Mouse (Mus musculus): ENCODE results near the gene Slc19a1. TPM values are rescaled to one million over a fixed set of nuclear protein-coding genes. Genes with fewer than 3 reads are reported as not detected.

The Slc19a1 gene
- polyA plus RNA-seq, 1 experiment from 2014 or later, result 14.0 TPM

DNA sequence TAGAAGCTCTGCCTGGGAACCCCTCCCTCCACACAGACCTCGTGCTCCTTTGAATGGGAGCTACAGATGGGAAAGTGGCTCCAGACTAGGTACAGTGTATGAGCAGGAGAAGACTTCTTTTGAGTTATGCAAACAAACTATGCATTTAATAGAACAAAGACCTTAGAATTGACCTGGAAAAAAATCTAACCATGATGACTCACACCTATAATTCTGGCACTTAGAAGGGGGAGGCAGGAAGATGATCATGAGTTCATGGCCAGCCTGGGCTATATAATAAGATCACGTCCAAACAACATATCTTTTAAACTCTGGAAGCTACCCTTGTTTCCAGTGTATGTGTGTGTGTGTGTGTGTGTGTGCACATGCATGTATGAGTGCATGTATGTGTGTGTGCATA, 15.0 kb upstream of the Slc19a1 start:
- WGBS (ENCODE audit: insufficient replicate concordance), result 52% methylated on average over 2 of the region's 2 CpGs
- no peak overlapping the region for H3K4me3 ChIP-seq (replicated peaks)
- peaks cover 4% of the 10 kb centered on the region; the same call in 1 of the 2 replicates for H3K4me1 ChIP-seq (replicated peaks)
- H3K27ac ChIP-seq (replicated peaks), result no peak overlapping the region
- ATAC-seq (ENCODE audit: insufficient read depth), result no peak
- H3K4me2 ChIP-seq, result no peak overlapping the region
- no peaks in the 10 kb centered on the region for H3K27me3 ChIP-seq
- H3K9me3 ChIP-seq (replicated peaks), result no peaks in the 10 kb centered on the region
- H3K9ac ChIP-seq, result no peak overlapping the region
- H3K36me3 ChIP-seq (replicated peaks), result no peaks in the 10 kb centered on the region

- no peaks in the 10 kb centered on the region for H3K9me3 ChIP-seq (replicated peaks)
- peaks cover 4% of the 10 kb centered on the region; the same call in 1 of the 2 replicates for H3K4me1 ChIP-seq (replicated peaks)
- H3K36me3 ChIP-seq (replicated peaks), result no peaks in the 10 kb centered on the region
- 52% methylated on average over 9 of the region's 9 CpGs for WGBS (ENCODE audit: insufficient replicate concordance)
- no peak overlapping the region for H3K27ac ChIP-seq (replicated peaks)
- no peak overlapping the region for H3K4me2 ChIP-seq
- H3K9ac ChIP-seq, result no peak overlapping the region
- ATAC-seq (ENCODE audit: insufficient read depth), result peak; percentile 34; the same call in 1 of the 2 replicates
- no peak overlapping the region for H3K4me3 ChIP-seq (replicated peaks)
- no peaks in the 10 kb centered on the region for H3K27me3 ChIP-seq
Measured at GRCm38 (mm10) chr10:77017662-77018061, 14.4 kb upstream of the Slc19a1 start.

DNA sequence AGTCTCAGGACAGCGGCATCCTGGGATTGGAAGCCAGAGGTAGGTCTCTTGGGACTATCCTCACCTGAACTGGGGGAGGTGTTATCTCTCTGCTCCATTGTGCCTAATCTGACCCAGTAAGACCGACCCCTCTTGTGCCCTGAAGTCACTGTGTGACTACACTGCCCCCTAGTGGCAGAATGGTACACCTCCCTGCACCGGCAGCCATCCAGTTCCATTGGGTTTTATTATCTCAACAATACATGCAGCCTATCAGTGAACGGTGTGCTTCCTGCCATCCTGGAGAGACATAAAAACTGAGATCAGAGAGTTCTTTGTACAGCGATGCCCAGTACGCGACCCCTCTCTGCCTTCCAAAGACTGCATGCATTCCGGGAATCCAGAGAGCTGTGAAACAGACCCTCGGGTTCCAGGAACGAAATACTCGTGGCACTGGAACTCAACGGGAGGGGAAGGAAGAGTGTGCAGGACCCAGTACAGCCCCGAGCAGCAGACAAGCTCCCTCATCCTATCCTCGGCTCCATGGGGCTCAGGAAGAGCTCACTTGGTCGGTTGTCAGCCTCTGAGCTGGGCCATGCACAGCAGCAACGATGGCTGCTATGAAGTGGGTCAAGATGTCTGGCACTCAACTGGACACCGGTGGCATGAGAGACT, 10.5 kb upstream of the Slc19a1 start:
- peak overlapping the region; percentile 15; the same call in 1 of the 2 replicates for H3K4me2 ChIP-seq
- H3K9ac ChIP-seq, result no peak overlapping the region
- WGBS (ENCODE audit: insufficient replicate concordance), result 20% methylated on average over 17 of the region's 17 CpGs
- no peak overlapping the region for H3K4me3 ChIP-seq (replicated peaks)
- peaks cover 4% of the 10 kb centered on the region; the same call in 1 of the 2 replicates for H3K4me1 ChIP-seq (replicated peaks)
- 0 out of 2 replicates have a peak, but pooled peaks cover 6% of the 10 kb centered on the region for H3K27me3 ChIP-seq
- peak; percentile 34 for ATAC-seq (ENCODE audit: insufficient read depth)
- no peak overlapping the region for H3K27ac ChIP-seq (replicated peaks)
- no peaks in the 10 kb centered on the region for H3K36me3 ChIP-seq (replicated peaks)
- no peaks in the 10 kb centered on the region for H3K9me3 ChIP-seq (replicated peaks)

- no peak overlapping the region for H3K27ac ChIP-seq (replicated peaks)
- H3K9ac ChIP-seq, result no peak overlapping the region
- 70% methylated on average over 13 of the region's 13 CpGs for whole genome bisulfite sequencing (ENCODE audit: insufficient replicate concordance)
- peaks cover 4% of the 10 kb centered on the region; the same call in 1 of the 2 replicates for H3K4me1 ChIP-seq (replicated peaks)
- H3K4me2 ChIP-seq, result no peak overlapping the region
- no peak; the same call in 1 of the 2 replicates for ATAC-seq (ENCODE audit: insufficient read depth)
- H3K27me3 ChIP-seq, result 0 out of 2 replicates have a peak, but pooled peaks cover 6% of the 10 kb centered on the region
- H3K4me3 ChIP-seq (replicated peaks), result no peak overlapping the region
- no peaks in the 10 kb centered on the region for H3K9me3 ChIP-seq (replicated peaks)
- no peaks in the 10 kb centered on the region for H3K36me3 ChIP-seq (replicated peaks)
Measured at GRCm38 (mm10) chr10:77022301-77023130, 9.5 kb upstream of the Slc19a1 start.

- Histone ChIP-seq H3K36me3 (replicated peaks) (no peaks in the 10 kb centered on the region), H3K9ac (no peak overlapping the region), H3K4me2 (no peak overlapping the region), H3K4me3 (replicated peaks) (no peak overlapping the region), H3K4me1 (replicated peaks) (peaks cover 4% of the 10 kb centered on the region; the same call in 1 of the 2 replicates), H3K27me3 (0 out of 2 replicates have a peak, but pooled peaks cover 6% of the 10 kb centered on the region), H3K27ac (replicated peaks) (no peak overlapping the region), H3K9me3 (replicated peaks) (no peaks in the 10 kb centered on the region)
- 33% methylated on average over 5 of the region's 5 CpGs for WGBS (ENCODE audit: insufficient replicate concordance)
- ATAC-seq (ENCODE audit: insufficient read depth), result no peak
Measured at GRCm38 (mm10) chr10:77024231-77024630, 7.8 kb upstream of the Slc19a1 start.

DNA sequence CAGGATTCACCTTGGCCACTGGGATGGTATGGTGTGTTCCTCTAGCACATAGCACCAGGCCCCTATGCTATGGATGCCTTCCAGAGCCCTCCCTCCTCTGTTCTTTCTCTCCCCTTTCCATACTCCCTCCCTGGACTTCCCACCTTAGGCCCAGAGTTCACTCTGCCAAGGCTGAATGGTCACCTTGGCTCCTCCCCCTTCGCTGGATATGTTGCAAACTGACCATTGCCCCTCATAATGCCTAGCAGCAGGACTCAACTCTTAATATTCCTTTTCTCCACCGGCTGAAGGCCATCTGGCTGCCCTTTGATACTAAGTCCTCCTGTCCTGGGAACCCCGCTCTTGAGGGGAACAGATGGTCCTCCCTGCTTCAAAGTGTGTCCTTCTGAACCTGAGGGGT, 5.1 kb upstream of the Slc19a1 start:
- Histone ChIP-seq H3K27me3 (peaks cover 11% of the 10 kb centered on the region; the same call in 1 of the 2 replicates), H3K4me2 (no peak overlapping the region), H3K36me3 (replicated peaks) (no peaks in the 10 kb centered on the region), H3K27ac (replicated peaks) (no peak overlapping the region), H3K4me1 (replicated peaks) (peaks cover 4% of the 10 kb centered on the region; the same call in 1 of the 2 replicates), H3K9ac (no peak overlapping the region), H3K9me3 (replicated peaks) (no peaks in the 10 kb centered on the region), H3K4me3 (replicated peaks) (no peak overlapping the region)
- ATAC-seq (ENCODE audit: insufficient read depth), result no peak
- 53% methylated on average over 3 of the region's 3 CpGs for WGBS (ENCODE audit: insufficient replicate concordance)

GRCm38 (mm10) chr10:77028782-77029296, 3.2 kb upstream of the Slc19a1 start:
- Histone ChIP-seq H3K27ac (replicated peaks) (no peak overlapping the region), H3K4me3 (replicated peaks) (no peak overlapping the region), H3K9me3 (replicated peaks) (no peaks in the 10 kb centered on the region), H3K4me2 (no peak overlapping the region), H3K4me1 (replicated peaks) (peaks cover 23% of the 10 kb centered on the region), H3K27me3 (peaks cover 13% of the 10 kb centered on the region; the same call in 1 of the 2 replicates), H3K9ac (no peak overlapping the region), H3K36me3 (replicated peaks) (no peaks in the 10 kb centered on the region)
- 59% methylated on average over 6 of the region's 6 CpGs for WGBS (ENCODE audit: insufficient replicate concordance)
- ATAC-seq (ENCODE audit: insufficient read depth), result no peak

DNA sequence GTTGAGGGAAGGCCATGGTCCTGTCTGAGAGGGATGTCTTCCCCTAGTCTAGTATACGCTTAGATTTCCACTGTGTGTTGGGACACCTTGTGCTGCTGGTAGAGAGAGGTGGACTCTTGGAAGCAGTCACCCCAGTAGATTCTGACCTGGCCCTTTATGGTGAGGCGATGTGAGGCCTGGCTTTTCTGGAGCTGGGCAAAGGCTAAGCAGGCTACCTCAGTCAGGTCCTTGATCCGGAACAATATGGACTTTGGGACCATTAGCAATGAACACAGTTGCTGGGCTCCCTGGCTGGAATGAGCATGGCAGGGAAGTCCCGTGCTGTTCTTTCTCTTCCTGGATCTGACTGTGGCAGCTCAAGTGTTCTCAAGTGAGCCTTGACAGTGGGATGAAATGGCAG, 2.3 kb upstream of the Slc19a1 start:
- 71% methylated on average over 4 of the region's 4 CpGs for WGBS (ENCODE audit: insufficient replicate concordance)
- Histone ChIP-seq H3K27me3 (peaks cover 13% of the 10 kb centered on the region; the same call in 1 of the 2 replicates), H3K4me2 (no peak overlapping the region), H3K27ac (replicated peaks) (no peak overlapping the region), H3K4me1 (replicated peaks) (peaks cover 32% of the 10 kb centered on the region), H3K36me3 (replicated peaks) (no peaks in the 10 kb centered on the region), H3K9ac (no peak overlapping the region), H3K9me3 (replicated peaks) (no peaks in the 10 kb centered on the region), H3K4me3 (replicated peaks) (no peak overlapping the region)
- ATAC-seq (ENCODE audit: insufficient read depth), result no peak

GRCm38 (mm10) chr10:77030666-77031065, 1.4 kb upstream of the Slc19a1 start:
- no peak for ATAC-seq (ENCODE audit: insufficient read depth)
- WGBS (ENCODE audit: insufficient replicate concordance), result 74% methylated on average over 5 of the region's 5 CpGs
- Histone ChIP-seq H3K4me2 (no peak overlapping the region), H3K36me3 (replicated peaks) (no peaks in the 10 kb centered on the region), H3K9ac (no peak overlapping the region), H3K27me3 (peaks cover 7% of the 10 kb centered on the region; the same call in 1 of the 2 replicates), H3K9me3 (replicated peaks) (no peaks in the 10 kb centered on the region), H3K4me3 (replicated peaks) (no peak overlapping the region), H3K27ac (replicated peaks) (no peak overlapping the region), H3K4me1 (replicated peaks) (peaks cover 41% of the 10 kb centered on the region)

GRCm38 (mm10) chr10:77032591-77033322, 716 bp downstream of the Slc19a1 start:
- no peaks in the 10 kb centered on the region for H3K36me3 ChIP-seq (replicated peaks)

More at GRCm38 (mm10) chr10:77032591-77033322, 716 bp downstream of the Slc19a1 start:
- H3K27ac ChIP-seq (replicated peaks), result no peak overlapping the region
- H3K27me3 ChIP-seq, result peaks cover 7% of the 10 kb centered on the region; the same call in 1 of the 2 replicates
- H3K9ac ChIP-seq, result peak overlapping the region; percentile 64
- peak overlapping the region; percentile 97 for H3K4me2 ChIP-seq
- H3K9me3 ChIP-seq (replicated peaks), result no peaks in the 10 kb centered on the region
- WGBS (ENCODE audit: insufficient replicate concordance), result under 1% methylated on average over 49 of the region's 49 CpGs
- H3K4me1 ChIP-seq (replicated peaks), result peaks cover 45% of the 10 kb centered on the region
- H3K4me3 ChIP-seq (replicated peaks), result peak overlapping the region; percentile 66
- ATAC-seq (ENCODE audit: insufficient read depth), result peak; percentile 84
